Mouse (Mus musculus): ENCODE measurements around the gene Cdkn1c. TPM values are rescaled to one million over a fixed set of nuclear protein-coding genes. Genes with fewer than 3 reads are reported as not detected.

Gene Cdkn1c
- polyA plus RNA-seq, 2 experiments = 71.0 to 161 TPM

- H3K27ac ChIP-seq = no peak overlapping the region
- H3K27me3 ChIP-seq (ENCODE audit: control insufficient read depth, insufficient read depth, low read length) = no peaks in the 10 kb centered on the region
- H3K9ac ChIP-seq (replicated peaks) = no peak overlapping the region
Observed at GRCm38 (mm10) chr7:143408615-143409021, 52.2 kb downstream of the Cdkn1c start.

More at GRCm38 (mm10) chr7:143408615-143409021, 52.2 kb downstream of the Cdkn1c start:
- WGBS (ENCODE audit: insufficient replicate concordance) = 64% methylated on average over 13 of the region's 13 CpGs
- Histone ChIP-seq H3K4me1 (replicated peaks; ENCODE audit: control insufficient read depth in 2 of 2, insufficient read depth in 2 of 2, low read length in 1 of 2) (no peaks in the 10 kb centered on the region), H3K9me3 (ENCODE audit: control insufficient read depth, low read length) (no peaks in the 10 kb centered on the region), H3K36me3 (replicated peaks; ENCODE audit: control insufficient read depth, insufficient read depth, low read depth) (no peaks in the 10 kb centered on the region), H3K4me2 (ENCODE audit: low read depth) (no peak overlapping the region), H3K4me3 (ENCODE audit: insufficient read depth in 1 of 2, low read depth in 2 of 2, low read length in 2 of 2) (no peak overlapping the region)
- ATAC-seq (ENCODE audit: insufficient read depth) (no peak), DNase-seq (ENCODE audit: low read depth in 3 of 3, low spot score in 3 of 3) (no peak)
- no peak for TF ChIP-seq EP300 (IDR thresholded peaks at IDR 0.05; ENCODE audit: low read depth)
- no peak for TF ChIP-seq CTCF (IDR thresholded peaks at IDR 0.05; ENCODE audit: low read depth)

Other genes starting within 250 kb of the Cdkn1c start
- gene Slc22a18, start 12.7 kb upstream of the Cdkn1c start, polyA plus RNA-seq (2012; rRNA removed) = 7.2 and 13.2 TPM in 2 replicates
- 9.4 and 9.8 TPM in 2 replicates for gene Slc22a18, start 12.7 kb upstream of the Cdkn1c start, polyA plus RNA-seq (2014; fragmentation: Nextera tagmentation; extraction: Ambion mirVana)
- 18.2 and 31.2 TPM in 2 replicates for gene Phlda2, start 42.1 kb upstream of the Cdkn1c start, polyA plus RNA-seq (2012; rRNA removed)
- 19.3 and 23.2 TPM in 2 replicates for gene Phlda2, start 42.1 kb upstream of the Cdkn1c start, polyA plus RNA-seq (2014; fragmentation: Nextera tagmentation; extraction: Ambion mirVana)
- gene Nap1l4, start 88.1 kb upstream of the Cdkn1c start, polyA plus RNA-seq (2012; rRNA removed) = 41.3 and 54.3 TPM in 2 replicates
- 33.7 and 39.4 TPM in 2 replicates for gene Nap1l4, start 88.1 kb upstream of the Cdkn1c start, polyA plus RNA-seq (2014; fragmentation: Nextera tagmentation; extraction: Ambion mirVana)
- 18.1 and 35.7 TPM in 2 replicates for gene Cars, start 139.0 kb upstream of the Cdkn1c start, polyA plus RNA-seq (2012; rRNA removed)
- gene Cars, start 139.0 kb upstream of the Cdkn1c start, polyA plus RNA-seq (2014; fragmentation: Nextera tagmentation; extraction: Ambion mirVana) = 41.4 and 42.7 TPM in 2 replicates
- gene Tnfrsf26, start 167.7 kb upstream of the Cdkn1c start, polyA plus RNA-seq (2012; rRNA removed) = 0.27 and 0.29 TPM in 2 replicates
- 0.52 and 0.65 TPM in 2 replicates for gene Tnfrsf26, start 167.7 kb upstream of the Cdkn1c start, polyA plus RNA-seq (2014; fragmentation: Nextera tagmentation; extraction: Ambion mirVana)
- 0.69 and 0.71 TPM in 2 replicates for gene Tnfrsf22, start 188.6 kb upstream of the Cdkn1c start, polyA plus RNA-seq (2012; rRNA removed)
- 0.99 and 1.2 TPM in 2 replicates for gene Tnfrsf22, start 188.6 kb upstream of the Cdkn1c start, polyA plus RNA-seq (2014; fragmentation: Nextera tagmentation; extraction: Ambion mirVana)
- gene Tnfrsf23, start 224.8 kb upstream of the Cdkn1c start, polyA plus RNA-seq (2012; rRNA removed) = 0.22 and 0.23 TPM in 2 replicates
- 0.35 and 0.44 TPM in 2 replicates for gene Tnfrsf23, start 224.8 kb upstream of the Cdkn1c start, polyA plus RNA-seq (2014; fragmentation: Nextera tagmentation; extraction: Ambion mirVana)

All from liver, embryonic 14.5 days (tissue).